Mouse (Mus musculus) granulocyte monocyte progenitor cell, adult 5-6 weeks (primary cell): ENCODE measurements at regions not wholly inside any gene's neighbourhood (a gene's known extent, or its start where the extent isn't known, plus 50 kb on each side); places are given as distances from the start of the nearest gene placed in this dataset.

ENCODE experiments used
- ATAC-seq: replicated peaks from 2 replicates; pipeline ENCODE4 v1.8.0; 2016; ENCODE audit warnings: mild to moderate bottlenecking, moderate TSS enrichment, inconsistent platforms; ENCODE audit not compliant: poor library complexity, severe bottlenecking

- no peak for ATAC-seq
Measured at GRCm38 (mm10) chr8:127885211-127885610, 473.2 kb upstream of the Nrp1 start.

DNA sequence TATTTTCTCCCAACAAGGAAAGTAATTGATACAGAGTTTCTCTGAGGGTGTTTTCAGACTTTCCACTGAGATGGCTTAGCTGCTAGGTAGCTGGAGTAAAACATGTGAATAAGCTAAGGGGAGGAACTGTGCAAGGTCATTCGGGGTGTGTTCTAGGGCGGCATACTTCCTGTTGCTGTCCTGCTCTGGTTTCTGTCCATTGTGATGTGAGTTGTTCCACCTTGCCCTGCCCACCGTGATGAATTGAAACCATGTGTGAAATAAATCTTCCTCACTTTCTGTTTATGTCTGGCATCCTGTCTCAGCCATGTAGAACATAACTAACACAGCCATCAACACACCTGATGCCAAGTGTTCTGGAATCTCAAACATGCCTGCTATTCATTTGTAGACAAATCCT, 472.6 kb upstream of the Nrp1 start:
- ATAC-seq: no peak; the same call in 1 of the 2 replicates

- ATAC-seq: no peak
Measured at GRCm38 (mm10) chr8:127890729-127891128, 467.7 kb upstream of the Nrp1 start.

- ATAC-seq: no peak
Measured at GRCm38 (mm10) chr8:127894284-127894683, 464.1 kb upstream of the Nrp1 start.

DNA sequence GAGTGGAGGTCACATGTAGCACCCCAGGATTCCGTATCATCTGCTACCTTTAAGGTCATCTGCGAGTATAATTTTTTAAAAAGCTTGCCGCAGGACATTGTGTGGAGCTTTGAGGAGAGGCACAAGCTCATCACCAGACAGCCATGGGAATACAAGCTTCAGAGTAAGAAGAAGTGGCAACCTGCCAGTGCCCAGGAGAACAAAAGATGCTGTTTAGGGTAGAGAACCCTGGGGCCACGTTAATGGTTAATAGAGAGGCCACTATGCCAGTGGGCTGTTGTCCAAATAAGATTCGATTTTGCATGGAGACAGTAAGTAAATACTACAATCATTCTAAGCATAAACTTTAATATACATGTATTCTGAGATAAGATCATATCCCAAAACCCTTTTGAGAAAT, 450.0 kb upstream of the Nrp1 start:
- ATAC-seq: no peak

DNA sequence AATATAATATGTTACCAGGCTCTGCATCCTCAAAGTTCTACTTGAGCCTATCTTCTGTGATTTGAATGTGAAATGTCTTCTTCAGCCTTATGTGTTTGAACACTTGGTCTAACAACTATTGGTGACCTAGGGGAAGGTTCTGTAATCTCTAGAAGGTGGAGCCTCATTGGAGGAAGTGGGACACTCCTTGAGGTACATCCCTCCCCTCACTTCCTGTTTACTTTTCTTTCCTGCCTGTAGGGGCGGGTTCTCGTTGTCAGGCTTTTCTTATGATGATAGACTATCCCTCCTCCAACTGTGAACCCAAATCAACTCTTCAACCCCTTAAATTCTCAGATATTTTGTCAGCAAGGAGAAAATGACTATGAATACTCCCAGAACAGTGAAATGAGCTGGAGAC, 448.8 kb upstream of the Nrp1 start:
- peak; percentile 59 for ATAC-seq

DNA sequence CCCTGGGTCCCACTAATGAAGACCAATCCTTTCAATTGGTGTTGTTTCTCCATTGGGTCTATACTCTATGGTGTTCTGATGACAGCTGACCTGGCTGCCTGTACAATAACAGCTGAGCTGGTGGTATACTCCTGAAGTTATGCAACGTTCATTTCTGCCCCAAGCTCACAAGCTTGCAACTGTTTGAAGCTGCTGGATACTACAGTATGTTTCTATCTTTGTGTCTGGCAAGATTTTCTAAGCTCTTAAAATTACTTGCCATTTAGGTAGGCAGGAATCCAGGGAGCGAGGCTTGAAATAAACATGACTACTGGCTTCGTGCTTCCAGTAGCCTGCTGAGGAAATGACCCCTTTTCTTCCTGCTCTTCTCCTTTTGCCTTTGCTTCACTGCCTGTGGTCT, 444.3 kb upstream of the Nrp1 start:
- no peak for ATAC-seq

DNA sequence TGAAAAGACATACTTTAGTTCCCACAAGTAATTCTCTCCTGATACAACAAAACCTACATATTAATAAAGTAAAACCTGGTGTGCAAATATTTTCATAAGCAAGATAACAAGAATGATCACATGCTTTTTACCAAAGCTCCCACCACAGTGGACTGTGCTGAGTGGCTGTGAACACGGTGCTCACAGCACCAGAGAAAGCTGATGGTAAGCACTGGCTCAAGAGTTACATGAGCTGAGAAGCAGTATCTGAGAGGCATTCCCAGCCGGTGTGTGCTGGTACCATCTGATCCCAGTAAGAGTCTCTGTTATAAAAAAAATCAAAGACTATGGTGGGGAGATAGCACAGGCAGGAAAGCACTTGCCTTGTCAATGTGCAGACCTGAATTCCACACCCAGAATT, 443.5 kb upstream of the Nrp1 start:
- ATAC-seq: no peak

DNA sequence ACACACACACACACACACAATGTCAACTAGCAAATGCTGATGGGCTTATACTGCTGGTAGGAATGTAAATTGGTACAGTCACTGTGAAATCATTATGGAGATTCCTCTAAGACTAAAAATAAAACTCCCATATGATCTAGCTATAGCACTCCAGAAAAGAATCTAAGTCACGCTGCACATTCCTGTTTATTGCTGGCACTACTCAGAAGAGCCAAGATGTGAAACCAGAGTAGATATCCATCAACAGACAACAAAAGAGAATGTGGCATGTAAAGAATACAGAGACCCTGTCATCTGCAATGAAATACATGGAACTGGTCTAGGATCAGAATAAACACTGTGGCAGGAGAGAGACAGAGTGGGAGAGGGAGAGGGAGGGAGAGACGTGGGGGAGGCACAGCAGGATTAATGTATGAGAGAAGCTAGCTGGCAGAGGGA, 442.8 kb upstream of the Nrp1 start:
- ATAC-seq: no peak

DNA sequence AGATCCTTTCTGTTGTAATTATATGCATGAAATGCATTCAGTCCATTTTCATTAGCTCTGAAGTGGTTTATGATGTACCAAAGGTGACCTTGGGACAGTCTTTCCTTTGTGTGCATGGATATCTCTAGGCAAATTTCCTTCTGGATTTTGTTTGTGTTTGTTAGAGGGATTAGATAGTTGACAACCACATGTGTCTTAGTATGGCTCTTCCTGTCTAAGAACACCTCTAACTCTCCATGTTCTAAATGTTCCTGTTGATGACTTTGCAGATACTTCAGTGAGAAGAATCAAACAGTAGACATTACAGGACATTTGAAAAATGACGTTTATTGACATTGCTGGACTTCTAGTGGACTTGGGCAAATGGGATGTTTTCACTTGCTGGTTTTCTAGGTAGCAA, 436.5 kb upstream of the Nrp1 start:
- ATAC-seq: no peak

- no peak for ATAC-seq
Measured at GRCm38 (mm10) chr8:127923321-127923720, 435.1 kb upstream of the Nrp1 start.

DNA sequence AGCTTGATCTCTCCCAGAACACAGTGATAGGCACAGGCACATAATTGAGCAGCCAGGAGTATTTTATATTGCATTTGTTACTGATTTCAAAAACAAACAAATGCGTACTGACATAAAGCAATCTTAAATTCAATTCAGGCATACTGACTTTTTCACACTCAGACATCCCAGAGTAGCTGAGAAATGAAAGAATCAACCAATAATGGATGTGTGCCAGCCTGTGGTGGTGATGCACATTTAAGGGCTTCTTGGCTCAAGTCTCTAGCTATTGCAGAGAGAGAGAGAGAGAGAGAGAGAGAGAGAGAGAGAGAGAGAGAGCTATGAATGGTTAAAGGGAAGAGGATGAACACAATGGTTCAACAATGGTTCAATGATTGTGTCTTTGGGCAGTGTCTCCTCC, 426.1 kb upstream of the Nrp1 start:
- ATAC-seq: no peak

GRCm38 (mm10) chr8:127936792-127937435, 421.5 kb upstream of the Nrp1 start:
- ATAC-seq: no peak

DNA sequence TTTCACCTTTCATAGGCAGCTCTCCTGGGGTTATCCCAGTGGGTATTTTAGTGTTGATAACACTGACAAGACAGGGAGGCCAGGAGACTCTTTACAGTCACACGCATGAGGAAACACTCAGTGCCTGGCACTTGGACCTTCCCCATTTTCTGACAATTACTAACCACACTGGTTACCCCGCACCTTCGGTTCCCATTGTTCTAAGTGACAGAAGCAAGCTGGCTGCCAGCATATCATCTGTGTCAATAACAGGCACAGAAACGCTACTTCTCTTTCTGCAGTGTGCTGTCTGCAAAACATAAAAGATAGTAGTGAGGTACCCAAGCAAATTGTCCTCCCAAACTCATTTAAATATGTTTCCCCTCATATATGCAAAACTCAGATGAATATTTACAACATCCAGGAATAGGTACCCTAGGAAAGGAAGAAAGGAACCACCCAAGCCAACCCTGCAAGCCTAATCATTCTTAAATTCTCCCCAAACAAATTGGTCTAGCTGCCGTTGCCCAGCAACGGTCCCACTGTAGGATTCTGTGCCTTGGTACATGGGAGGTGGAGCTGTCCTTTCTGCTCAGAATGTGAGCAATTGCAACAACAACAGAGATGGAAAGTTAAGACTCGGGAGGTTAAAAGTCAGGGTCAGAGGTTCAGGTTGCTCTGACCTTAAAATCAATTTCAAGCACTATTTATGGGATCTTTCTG, 419.0 kb upstream of the Nrp1 start:
- peak; percentile 94 for ATAC-seq

GRCm38 (mm10) chr8:127939986-127940359, 418.4 kb upstream of the Nrp1 start:
- ATAC-seq: no peak

- ATAC-seq: no peak
Measured at GRCm38 (mm10) chr8:127942319-127942718, 416.1 kb upstream of the Nrp1 start.

DNA sequence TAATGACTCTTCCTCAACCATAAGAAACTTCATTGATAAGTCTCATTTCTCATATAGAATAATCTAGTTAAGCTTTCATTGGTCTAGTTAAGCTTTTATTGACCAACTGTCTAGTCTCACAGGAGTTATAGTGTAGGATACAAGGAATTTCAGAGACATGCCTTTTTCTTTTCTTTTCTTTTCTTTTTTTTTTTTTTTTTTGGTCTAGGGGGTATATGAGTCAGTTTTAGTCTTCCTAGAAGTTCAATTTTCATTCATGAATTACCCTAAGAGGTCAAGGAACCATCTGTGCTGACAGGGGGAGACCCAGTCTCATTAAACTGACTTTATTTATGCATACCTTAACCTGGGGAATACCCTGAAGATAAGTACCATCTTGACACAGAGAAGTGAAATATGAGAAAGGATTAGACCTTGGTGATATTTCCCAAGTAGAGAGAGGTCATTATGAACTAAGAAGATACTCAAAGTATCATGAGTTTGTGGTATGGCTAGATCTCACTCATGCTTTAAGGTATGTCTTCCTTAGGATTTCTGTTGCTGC, 413.4 kb upstream of the Nrp1 start:
- ATAC-seq: no peak

DNA sequence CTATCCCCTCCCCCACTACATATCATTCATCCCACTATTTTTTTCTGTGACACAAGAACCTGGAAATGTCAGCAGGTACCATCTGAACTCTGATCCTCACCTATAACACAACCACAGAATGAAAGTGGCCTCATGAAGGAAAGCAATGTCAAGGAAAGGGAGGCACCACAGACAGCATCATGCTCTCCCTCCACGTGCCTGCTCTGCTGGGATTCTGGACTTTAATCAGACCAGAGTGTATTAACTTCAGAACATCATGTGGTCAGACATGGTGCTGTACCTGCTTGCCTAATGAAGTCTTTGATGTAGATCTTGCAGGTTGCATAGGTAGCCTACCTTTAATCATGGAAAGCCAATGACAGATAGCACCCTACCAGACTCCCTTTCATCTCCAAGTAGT, 400.8 kb upstream of the Nrp1 start:
- ATAC-seq: no peak

GRCm38 (mm10) chr8:127958351-127959044, 399.9 kb upstream of the Nrp1 start:
- no peak for ATAC-seq

GRCm38 (mm10) chr8:127962862-127963261, 395.5 kb upstream of the Nrp1 start:
- ATAC-seq: peak; percentile 92

DNA sequence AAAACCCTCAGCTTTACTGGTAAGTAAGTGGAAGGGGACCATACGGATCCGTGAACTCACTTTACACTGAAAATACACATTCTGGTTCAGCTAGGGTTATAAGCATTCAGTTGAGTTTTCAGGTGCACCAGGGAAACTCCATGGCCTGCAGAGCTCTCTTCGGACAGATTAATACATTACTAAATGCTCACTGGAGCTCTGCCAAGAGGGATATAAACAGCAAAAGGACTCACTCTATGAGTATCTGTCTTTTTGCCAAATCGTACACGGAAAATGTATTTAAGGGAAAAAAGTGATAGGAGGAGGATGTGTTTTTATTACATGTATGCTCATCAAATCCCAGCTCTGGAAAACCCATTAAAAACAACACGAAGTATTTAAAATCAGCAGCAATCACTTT, 394.8 kb upstream of the Nrp1 start:
- ATAC-seq: no peak
